12 mouse cellular contexts compared by ENCODE assay signal in genomic region chr2:120069466-120069990, GRCm38 (mm10). TPM values are rescaled to one million over a fixed set of nuclear protein-coding genes. Genes with fewer than 3 reads are reported as not detected.
DNase-seq lines count a peak whose midpoint lies in the region; ATAC-seq and TF ChIP-seq lines count a peak whose summit lies in the region.
"Had no signal": no experiment of that assay in that cellular context is flagged by ENCODE, and none has a peak within 500 bp of the region (broad histone marks: within the 10 kb centered on the region; RNA-seq: fewer than 3 reads in every experiment).

No protein-coding gene starts in this region.

- no peak for DNase-seq in midbrain, postnatal 0 days (ENCODE audit: low spot score)
- DNase-seq in layer of hippocampus, adult 8-10 months (ENCODE audit: low spot score in 2 of 2): peak; percentile 77 to 84
- no peak for DNase-seq in adrenal gland, adult 18-20 months (ENCODE audit: low spot score in 2 of 2)
- no peak for DNase-seq in adrenal gland, adult 8-10 months
- DNase-seq in gastrocnemius, adult 8-10 months (ENCODE audit: low spot score in 2 of 2): no peak

- no peak for TF ChIP-seq CTCF in midbrain, postnatal 0 days (IDR thresholded peaks at IDR 0.05)

- no peaks in the 10 kb centered on the region for H3K9me3 ChIP-seq in midbrain, embryonic 15.5 days
- no peaks in the 10 kb centered on the region for H3K9me3 ChIP-seq in midbrain, postnatal 0 days (ENCODE audit: low read length)
- no peaks in the 10 kb centered on the region for H3K9me3 ChIP-seq in limb, embryonic 12.5 days
- H3K9me3 ChIP-seq: forebrain, embryonic 10.5 days; lung, embryonic 15.5 days; stomach, embryonic 15.5 days had no signal

- H3K9ac ChIP-seq in midbrain, embryonic 15.5 days: no peak overlapping the region
- H3K9ac ChIP-seq in midbrain, postnatal 0 days (replicated peaks; ENCODE audit: low read length, poor library complexity, severe bottlenecking): no peak overlapping the region
- H3K9ac ChIP-seq in limb, embryonic 12.5 days (replicated peaks): no peak overlapping the region
- H3K9ac ChIP-seq: hindbrain, embryonic 14.5 days; lung, embryonic 15.5 days; stomach, embryonic 15.5 days had no signal

- ATAC-seq in midbrain, embryonic 15.5 days (replicated peaks): 0 out of 2 replicates have a peak, but pooled peaks have one; percentile 4
- no peak for ATAC-seq in midbrain, postnatal 0 days (ENCODE audit: low FRiP score)
- peak; percentile 76 for ATAC-seq in limb, embryonic 12.5 days (ENCODE audit: insufficient number of reproducible peaks, insufficient read depth, low FRiP score, low TSS enrichment, low read depth)

- H3K27me3 ChIP-seq in midbrain, embryonic 15.5 days (replicated peaks): no peaks in the 10 kb centered on the region
- H3K27me3 ChIP-seq in midbrain, postnatal 0 days (ENCODE audit: insufficient read depth, low read length): no peaks in the 10 kb centered on the region
- peaks cover 11% of the 10 kb centered on the region for H3K27me3 ChIP-seq in limb, embryonic 12.5 days
- H3K27me3 ChIP-seq: lung, embryonic 15.5 days; stomach, embryonic 15.5 days had no signal

- H3K4me3 ChIP-seq in midbrain, embryonic 15.5 days: no peak overlapping the region
- no peak overlapping the region for H3K4me3 ChIP-seq in midbrain, postnatal 0 days (ENCODE audit: low read depth, low read length)
- no peak overlapping the region for H3K4me3 ChIP-seq in limb, embryonic 12.5 days (replicated peaks)
- H3K4me3 ChIP-seq: forebrain, embryonic 10.5 days; lung, embryonic 15.5 days; stomach, embryonic 15.5 days had no signal

- WGBS in midbrain, embryonic 15.5 days: 73% methylated on average over 8 of the region's 8 CpGs
- 66% methylated on average over 8 of the region's 8 CpGs for WGBS in midbrain, postnatal 0 days
- 63% methylated on average over 8 of the region's 8 CpGs for WGBS in limb, embryonic 12.5 days

- H3K4me2 ChIP-seq in midbrain, embryonic 15.5 days: no peak overlapping the region
- no peak overlapping the region for H3K4me2 ChIP-seq in midbrain, postnatal 0 days (ENCODE audit: low read depth, low read length, poor library complexity, severe bottlenecking)
- no peak overlapping the region for H3K4me2 ChIP-seq in limb, embryonic 12.5 days
- H3K4me2 ChIP-seq: hindbrain, embryonic 14.5 days; lung, embryonic 15.5 days; stomach, embryonic 15.5 days had no signal

- H3K36me3 ChIP-seq in midbrain, embryonic 15.5 days (replicated peaks): no peaks in the 10 kb centered on the region
- H3K36me3 ChIP-seq in midbrain, postnatal 0 days (ENCODE audit: insufficient read depth, low read length): no peaks in the 10 kb centered on the region
- H3K36me3 ChIP-seq in limb, embryonic 12.5 days: no peaks in the 10 kb centered on the region
- H3K36me3 ChIP-seq: forebrain, embryonic 10.5 days; lung, embryonic 15.5 days; stomach, embryonic 15.5 days had no signal

- no peak overlapping the region for H3K27ac ChIP-seq in midbrain, embryonic 15.5 days
- H3K27ac ChIP-seq in midbrain, postnatal 0 days (ENCODE audit: low read depth, low read length): no peak overlapping the region
- H3K27ac ChIP-seq in limb, embryonic 12.5 days: no peak overlapping the region
- H3K27ac ChIP-seq: hindbrain, embryonic 14.5 days; kidney, postnatal 0 days; lung, embryonic 15.5 days; stomach, embryonic 15.5 days had no signal

- H3K4me1 ChIP-seq in midbrain, embryonic 15.5 days: 0 out of 2 replicates have a peak, but pooled peaks cover 3% of the 10 kb centered on the region
- no peaks in the 10 kb centered on the region for H3K4me1 ChIP-seq in midbrain, postnatal 0 days (ENCODE audit: insufficient read depth, low read length)
- H3K4me1 ChIP-seq in limb, embryonic 12.5 days (replicated peaks): peaks cover 12% of the 10 kb centered on the region; the same call in 1 of the 2 replicates
- H3K4me1 ChIP-seq: lung, embryonic 15.5 days; stomach, embryonic 15.5 days had no signal

RNA-seq across cellular contexts. Expression of gene Pla2g4b, which starts 36.3 kb away (rescaled TPM):
- polyA plus RNA-seq in midbrain, embryonic 15.5 days (2015; fragmentation: Nextera tagmentation; extraction: Ambion mirVana): 3.9 and 4.6 TPM in 2 replicates
- total RNA-seq in midbrain, postnatal 0 days (2014; rRNA removed): 4.9 and 9.2 TPM in 2 replicates
- 0.20 and 0.34 TPM in 2 replicates for polyA plus RNA-seq in midbrain, postnatal 0 days (2015; fragmentation: Nextera tagmentation; extraction: Ambion mirVana)
- 1 to 10 TPM; 1.4 to 5.6 (median 3.5) TPM for total RNA-seq in layer of hippocampus, adult 8-10 months (2022)
- 3.7 and 3.8 TPM in 2 replicates for polyA plus RNA-seq in limb, embryonic 12.5 days (2016; fragmentation: Nextera tagmentation; extraction: Ambion mirVana)
- total RNA-seq in adrenal gland, adult 18-20 months (2021): 1 to 10 TPM; 1.9 to 2.4 TPM
- 1 to 10 TPM; 1.4 to 4.6 (median 3.8) TPM for total RNA-seq in adrenal gland, adult 8-10 months (2022)
- total RNA-seq in gastrocnemius, adult 8-10 months (2022): 1 to 10 TPM in 3 of 4 experiments, under 1 TPM in 1; 0.11 to 1.6 (median 1.1) TPM

RNA-seq across cellular contexts. Expression of gene Gm28042, which starts 42.2 kb away (rescaled TPM):
- polyA plus RNA-seq in midbrain, embryonic 15.5 days (2015; fragmentation: Nextera tagmentation; extraction: Ambion mirVana): 6.0 and 7.2 TPM in 2 replicates
- total RNA-seq in midbrain, postnatal 0 days (2014; rRNA removed): 3.7 and 6.6 TPM in 2 replicates
- polyA plus RNA-seq in midbrain, postnatal 0 days (2015; fragmentation: Nextera tagmentation; extraction: Ambion mirVana): 0.98 and 2.5 TPM in 2 replicates
- 1 to 10 TPM; 1.9 to 7.8 (median 3.4) TPM for total RNA-seq in layer of hippocampus, adult 8-10 months (2022)
- polyA plus RNA-seq in limb, embryonic 12.5 days (2016; fragmentation: Nextera tagmentation; extraction: Ambion mirVana): 4.6 and 5.0 TPM in 2 replicates
- 1 to 10 TPM; 1.5 to 1.7 TPM for total RNA-seq in adrenal gland, adult 18-20 months (2021)
- 1 to 10 TPM in 2 of 4 experiments, under 1 TPM in 2; 0.78 to 1.6 (median 0.96) TPM for total RNA-seq in adrenal gland, adult 8-10 months (2022)
- total RNA-seq in gastrocnemius, adult 8-10 months (2022): 1 to 10 TPM in 1 of 4 experiments, under 1 TPM in 2, not detected in 1; 0.22 to 1.1 (median 0.74) TPM

RNA-seq across cellular contexts. Expression of gene Jmjd7, which starts 42.2 kb away (rescaled TPM):
- polyA plus RNA-seq in midbrain, embryonic 15.5 days (2015; fragmentation: Nextera tagmentation; extraction: Ambion mirVana): 21.9 and 22.6 TPM in 2 replicates
- total RNA-seq in midbrain, postnatal 0 days (2014; rRNA removed): 4.9 and 11.7 TPM in 2 replicates
- 13.6 and 13.7 TPM in 2 replicates for polyA plus RNA-seq in midbrain, postnatal 0 days (2015; fragmentation: Nextera tagmentation; extraction: Ambion mirVana)
- total RNA-seq in layer of hippocampus, adult 8-10 months (2022): 1 to 10 TPM; 3.6 to 5.7 (median 4.2) TPM
- 21.1 and 24.3 TPM in 2 replicates for polyA plus RNA-seq in limb, embryonic 12.5 days (2016; fragmentation: Nextera tagmentation; extraction: Ambion mirVana)
- 1 to 10 TPM; 5.4 to 6.2 TPM for total RNA-seq in adrenal gland, adult 18-20 months (2021)
- total RNA-seq in adrenal gland, adult 8-10 months (2022): 10 to 100 TPM in 2 of 4 experiments, 1 to 10 TPM in 2; 7.3 to 16.7 (median 10.8) TPM
- total RNA-seq in gastrocnemius, adult 8-10 months (2022): 1 to 10 TPM; 1.8 to 3.0 (median 2.4) TPM

Comparison
In these comparisons a context has a peak if more than half of its experiments do, and no peak if none do; other contexts are left out.
1. DNase-seq: peak in layer of hippocampus, adult 8-10 months (2 of 2); none in midbrain, postnatal 0 days (single experiment), adrenal gland, adult 18-20 months (0 of 2), adrenal gland, adult 8-10 months (single experiment) and gastrocnemius, adult 8-10 months (0 of 2).